Mouse (Mus musculus) lung, postnatal 0 days (tissue): ENCODE results near the gene Nhlh2. TPM values are rescaled to one million over a fixed set of nuclear protein-coding genes. Genes with fewer than 3 reads are reported as not detected.

Experiments
- ATAC-seq: fragments of 200-750 bp; cut with Nextera tagmentation; 2 replicates; pipeline ENCODE4 v1.8.0; 2017; ENCODE audit warnings: moderate library complexity
- DNase-seq: peaks from one replicate; pipeline ENCODE4 v3.0.0-alpha.2; 2016; ENCODE audit warnings: low spot score
- H3K27ac ChIP-seq: fragments of 300-500 bp; sonication (generic); 2 replicates; pipeline ENCODE4 v1.5.1; 2014; ENCODE audit warnings: antibody characterized with exemption, mild to moderate bottlenecking, low read length, mixed read lengths
- H3K27me3 ChIP-seq: fragments of 300-500 bp; sonication (generic); replicated peaks from 2 replicates; pipeline ENCODE4 v1.6.1; 2014; ENCODE audit warnings: low read length, mixed read lengths; ENCODE audit not compliant: insufficient read depth
- H3K36me3 ChIP-seq: fragments of 300-500 bp; sonication (generic); 2 replicates; pipeline ENCODE4 v1.6.1; 2014; ENCODE audit warnings: low read length, mixed read lengths; ENCODE audit not compliant: insufficient read depth
- H3K4me1 ChIP-seq: fragments of 300-500 bp; sonication (generic); 2 replicates; pipeline ENCODE4 v1.6.1; 2014; ENCODE audit warnings: antibody characterized with exemption, low read depth, low read length, mixed read lengths; ENCODE audit not compliant: insufficient read depth
- H3K4me2 ChIP-seq: fragments of 300-500 bp; sonication (generic); replicated peaks from 2 replicates; pipeline ENCODE4 v1.6.1; 2014; ENCODE audit warnings: low read depth, mild to moderate bottlenecking, low read length, moderate library complexity, mixed read lengths
- H3K4me3 ChIP-seq: fragments of 300-500 bp; sonication (generic); 2 replicates; pipeline ENCODE4 v1.5.1; 2014; ENCODE audit warnings: low read depth, low read length
- H3K9ac ChIP-seq: fragments of 300-500 bp; sonication (generic); replicated peaks from 2 replicates; pipeline ENCODE4 v1.6.1; 2014; ENCODE audit warnings: low read depth, mild to moderate bottlenecking
- H3K9me3 ChIP-seq: fragments of 300-500 bp; sonication (generic); 2 replicates; pipeline ENCODE4 v1.6.1; 2016; ENCODE audit warnings: low read length, mixed read lengths
- CTCF ChIP-seq: IDR thresholded peaks from 2 replicates; pipeline ENCODE4 v1.5.1; 2016; ENCODE audit warnings: antibody characterized with exemption, mild to moderate bottlenecking
- EP300 ChIP-seq: IDR thresholded peaks from 2 replicates; pipeline ENCODE4 v1.6.1; 2016; ENCODE audit warnings: antibody characterized with exemption, mild to moderate bottlenecking, control low read depth
- WGBS: fragments of 180-500 bp; shearing (Covaris S2); extraction: QIAGEN DNeasy Blood & Tissue Kit; methylation state at CpG from one replicate; pipeline ENCODE4 v1.1.7; 2014; 5-methylcytosine and 5-hydroxymethylcytosine counted together
- polyA plus RNA-seq: library from polyadenylated mRNA; unstranded; fragments of >200 nt; fragmentation: Nextera tagmentation; extraction: Ambion mirVana; gene quantifications from 2 replicates; pipeline ENCODE4 v1.2.1, GENCODE M21; 2015

The Nhlh2 gene
- polyA plus RNA-seq, result not detected in 2 replicates

DNA sequence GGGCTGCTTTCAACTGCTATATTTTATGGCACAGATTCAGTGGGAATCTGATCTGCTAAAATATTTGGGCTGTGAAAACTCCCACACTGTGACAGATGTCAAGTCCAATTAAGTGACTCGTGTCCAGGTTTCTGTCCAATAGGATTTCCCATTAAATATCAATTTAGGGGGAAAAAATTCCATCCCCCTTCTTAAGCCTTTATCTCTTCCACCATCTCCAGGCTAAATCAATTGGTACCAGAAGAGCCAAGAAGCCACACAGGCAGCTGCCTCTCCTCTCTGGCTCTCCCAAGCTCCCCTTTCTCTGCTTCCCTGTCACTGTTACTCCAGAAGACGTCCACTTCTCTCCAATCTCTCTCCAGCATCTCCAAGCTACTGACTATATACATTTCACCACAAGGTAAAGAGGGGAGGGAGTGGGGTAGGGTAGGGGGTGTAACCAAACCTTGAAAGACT lies at the start of gene Nhlh2:
Nhlh2 (plus strand) TSS at position 151 of the 456 bp plus-strand sequence.
- H3K4me2 ChIP-seq, result no peak within 1 kb of the TSS
- no peak for DNase-seq
- H3K4me1 ChIP-seq, result 0 out of 2 replicates have a peak, but pooled peaks cover 6% of the 10 kb centered on the region
- H3K4me3 ChIP-seq, result peak within 1 kb of the TSS; percentile 14; the same call in 1 of the 2 replicates
- TF ChIP-seq EP300, result no peak
- TF ChIP-seq CTCF, result no peak
- no peak within 1 kb of the TSS for H3K27ac ChIP-seq
- H3K36me3 ChIP-seq, result no peaks in the 10 kb centered on the region
- ATAC-seq, result no peak
- H3K9ac ChIP-seq, result no peak within 1 kb of the TSS
- 21% methylated on average over 2 of the region's 2 CpGs for WGBS
- no peaks in the 10 kb centered on the region for H3K9me3 ChIP-seq
- H3K27me3 ChIP-seq, result peaks cover 51% of the 10 kb centered on the region

DNA sequence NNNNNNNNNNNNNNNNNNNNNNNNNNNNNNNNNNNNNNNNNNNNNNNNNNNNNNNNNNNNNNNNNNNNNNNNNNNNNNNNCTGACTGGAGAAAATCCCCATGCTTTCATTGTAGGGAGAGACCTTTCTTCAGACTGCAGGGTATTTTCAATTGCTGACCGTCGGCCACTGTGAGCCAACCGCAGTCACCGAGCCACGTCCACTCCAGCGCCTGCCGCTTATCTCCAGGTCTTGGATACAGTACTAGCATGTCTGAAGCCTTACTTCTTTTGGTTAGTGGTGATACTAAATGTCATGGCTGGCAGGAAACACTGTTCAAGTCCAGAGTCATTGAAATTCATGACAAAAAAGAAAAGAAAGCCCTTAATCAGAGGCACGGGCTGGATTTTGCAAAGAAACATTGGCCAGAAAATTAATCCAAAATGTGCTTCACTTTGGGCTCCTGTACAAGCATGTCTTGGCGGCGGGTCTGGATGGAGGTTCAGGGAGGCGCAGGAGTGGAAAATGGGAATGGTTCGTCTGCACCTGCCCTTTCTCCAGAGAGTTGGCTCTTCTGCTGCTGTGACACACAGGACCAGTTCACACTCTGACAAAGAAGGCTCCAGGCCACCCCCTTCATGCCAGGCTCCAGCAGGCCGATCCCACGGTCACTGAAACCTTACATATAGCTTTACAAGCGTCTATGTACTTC lies 48.6 kb upstream of the Nhlh2 start:
- TF ChIP-seq EP300 (no peak), CTCF (no peak)
- Histone ChIP-seq H3K4me3 (no peak overlapping the region), H3K27ac (no peak overlapping the region), H3K9me3 (no peaks in the 10 kb centered on the region), H3K36me3 (no peaks in the 10 kb centered on the region), H3K27me3 (no peaks in the 10 kb centered on the region), H3K4me1 (no peaks in the 10 kb centered on the region), H3K4me2 (no peak overlapping the region), H3K9ac (no peak overlapping the region)
- no peak for DNase-seq
- no peak for ATAC-seq
- WGBS, result 91% methylated on average over 15 of the region's 15 CpGs

DNA sequence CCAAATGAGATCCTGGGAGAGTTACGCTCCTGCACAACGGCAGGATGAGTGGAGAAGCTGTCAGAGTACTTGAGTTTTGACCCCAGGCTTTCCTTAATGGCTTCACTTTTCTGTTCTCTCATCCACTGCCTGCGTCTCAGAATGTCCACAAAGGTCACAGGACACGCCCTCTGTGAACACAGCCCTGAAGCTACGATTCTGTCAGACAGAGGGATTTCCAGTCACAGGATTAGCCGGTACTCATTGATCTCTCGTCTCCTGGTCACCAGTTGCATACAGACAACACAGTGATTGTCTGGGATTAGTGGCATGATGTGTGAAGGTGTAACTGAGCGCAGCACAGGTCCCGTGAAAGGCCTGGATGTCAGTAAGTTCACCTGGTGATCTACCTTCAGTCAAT lies 46.4 kb upstream of the Nhlh2 start:
- TF ChIP-seq EP300 (no peak), CTCF (no peak)
- DNase-seq (no peak), ATAC-seq (no peak)
- H3K27ac ChIP-seq, result no peak overlapping the region
- H3K9me3 ChIP-seq, result no peaks in the 10 kb centered on the region
- no peaks in the 10 kb centered on the region for H3K4me1 ChIP-seq
- no peaks in the 10 kb centered on the region for H3K36me3 ChIP-seq
- H3K9ac ChIP-seq, result no peak overlapping the region
- no peak overlapping the region for H3K4me2 ChIP-seq
- no peaks in the 10 kb centered on the region for H3K27me3 ChIP-seq
- H3K4me3 ChIP-seq, result no peak overlapping the region
- WGBS, result 40% methylated on average over 9 of the region's 9 CpGs

DNA sequence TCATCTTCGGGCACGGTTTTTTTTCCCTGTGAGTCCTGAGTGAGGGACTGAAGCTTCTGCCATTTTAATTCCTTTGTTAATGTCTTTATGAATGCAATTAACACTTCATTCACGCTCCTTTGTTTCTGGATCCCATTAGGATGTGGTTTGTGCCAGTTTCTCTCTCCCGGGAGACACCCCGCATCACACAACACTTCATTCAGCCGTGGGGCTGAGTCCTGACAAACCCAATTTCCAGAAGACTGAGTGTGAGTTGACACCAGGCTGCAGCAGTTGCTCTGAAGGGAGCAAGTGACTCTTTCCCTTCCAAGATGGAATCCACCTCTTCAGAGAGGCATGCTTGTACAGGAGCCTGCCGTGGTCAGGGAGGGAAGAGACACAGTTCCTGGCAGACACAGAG lies 45.5 kb upstream of the Nhlh2 start:
- no peaks in the 10 kb centered on the region for H3K4me1 ChIP-seq
- TF ChIP-seq CTCF (no peak), EP300 (no peak)
- 34% methylated on average over 7 of the region's 7 CpGs for WGBS
- H3K4me2 ChIP-seq, result no peak overlapping the region
- no peaks in the 10 kb centered on the region for H3K9me3 ChIP-seq
- ATAC-seq, result no peak
- H3K4me3 ChIP-seq, result no peak overlapping the region
- no peak overlapping the region for H3K27ac ChIP-seq
- no peak overlapping the region for H3K9ac ChIP-seq
- DNase-seq, result no peak
- H3K36me3 ChIP-seq, result no peaks in the 10 kb centered on the region
- H3K27me3 ChIP-seq, result no peaks in the 10 kb centered on the region

DNA sequence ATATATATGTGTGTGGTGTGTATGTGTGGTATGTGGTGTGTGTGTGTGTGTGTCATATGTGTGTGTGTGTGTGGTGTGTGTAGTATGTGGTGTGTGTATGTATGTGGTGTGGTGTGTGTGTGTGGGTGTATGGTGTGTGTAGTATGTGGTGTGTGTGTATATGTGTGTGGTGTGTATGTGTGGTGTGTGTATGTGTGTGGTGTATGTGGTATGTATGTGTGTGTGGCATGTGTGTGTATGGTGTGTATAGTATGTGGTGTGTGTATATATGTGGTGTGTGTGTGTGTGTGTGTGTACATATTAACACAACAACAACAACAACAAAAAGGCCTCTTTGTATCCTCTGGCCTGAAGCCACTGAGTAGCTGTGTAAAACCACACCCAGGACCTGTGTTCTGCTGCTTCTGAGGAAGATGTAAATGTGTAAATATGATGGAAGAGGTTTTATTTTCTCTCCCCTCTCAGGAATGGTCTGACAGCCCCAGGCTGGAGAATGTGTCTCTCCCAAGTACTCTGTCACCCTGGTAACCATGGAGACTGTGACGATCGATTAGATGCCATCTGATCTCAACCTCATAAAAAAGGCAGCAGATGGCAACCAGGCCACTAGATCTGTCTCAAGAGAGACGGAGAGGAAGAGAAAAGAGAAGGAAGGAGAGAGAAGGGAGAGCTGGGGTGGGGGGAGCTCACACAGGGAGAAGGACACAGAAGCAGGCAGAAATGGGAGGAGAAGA lies 42.9 kb upstream of the Nhlh2 start:
- Histone ChIP-seq H3K27me3 (no peaks in the 10 kb centered on the region), H3K4me2 (no peak overlapping the region), H3K4me3 (no peak overlapping the region), H3K9ac (no peak overlapping the region), H3K4me1 (no peaks in the 10 kb centered on the region), H3K9me3 (no peaks in the 10 kb centered on the region), H3K27ac (no peak overlapping the region), H3K36me3 (no peaks in the 10 kb centered on the region)
- WGBS, result 29% methylated on average over 3 of the region's 3 CpGs
- ATAC-seq (no peak), DNase-seq (no peak)
- no peak for TF ChIP-seq EP300
- no peak for TF ChIP-seq CTCF

DNA sequence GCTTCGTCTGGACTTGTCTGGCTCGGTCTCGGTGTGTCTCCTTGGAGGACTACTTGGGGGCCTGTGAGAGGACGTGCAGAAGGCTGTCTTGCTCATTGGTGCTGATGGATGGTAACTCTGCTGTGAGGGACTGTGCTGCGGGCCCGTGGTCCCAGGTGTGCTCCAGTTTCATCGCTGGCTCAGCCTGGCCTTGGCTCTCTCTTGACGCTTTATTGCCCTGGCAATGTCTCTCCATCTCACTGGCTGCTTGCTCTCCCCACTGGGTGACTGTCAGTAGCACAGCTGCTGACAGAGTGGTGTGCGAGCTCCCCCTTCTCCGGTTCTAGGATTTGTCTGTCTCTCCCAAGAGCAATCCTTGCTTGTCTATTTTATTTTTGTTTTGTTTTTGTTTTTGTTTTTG lies 34.5 kb upstream of the Nhlh2 start:
- Histone ChIP-seq H3K4me1 (no peaks in the 10 kb centered on the region), H3K27me3 (no peaks in the 10 kb centered on the region), H3K9me3 (no peaks in the 10 kb centered on the region), H3K9ac (no peak overlapping the region), H3K36me3 (no peaks in the 10 kb centered on the region), H3K27ac (no peak overlapping the region), H3K4me2 (no peak overlapping the region), H3K4me3 (no peak overlapping the region)
- TF ChIP-seq EP300 (no peak), CTCF (no peak)
- ATAC-seq (no peak), DNase-seq (no peak)
- 85% methylated on average over 10 of the region's 10 CpGs for WGBS
